Mouse (Mus musculus): Measurements from ENCODE around the gene Engase. TPM values are rescaled to one million over a fixed set of nuclear protein-coding genes. Genes with fewer than 3 reads are reported as not detected.

Gene Engase
- polyA plus RNA-seq, 1 experiment: 32.7 TPM

- Histone ChIP-seq H3K4me3 (ENCODE audit: insufficient read depth, low read length) (no peak overlapping the region), H3K27ac (ENCODE audit: insufficient read depth, low read depth, low read length) (no peak overlapping the region), H3K4me1 (ENCODE audit: control insufficient read depth, insufficient read depth, low read length) (no peaks in the 10 kb centered on the region)
- TF ChIP-seq POLR2A (IDR thresholded peaks at IDR 0.05; ENCODE audit: borderline replicate concordance, low read depth, low read length) (no peak), CTCF (IDR thresholded peaks at IDR 0.05; ENCODE audit: low read depth, low read length) (no peak)
Measured at GRCm38 (mm10) chr11:118518743-118519142, 42.1 kb downstream of the Engase start.

- TF ChIP-seq POLR2A (IDR thresholded peaks at IDR 0.05; ENCODE audit: borderline replicate concordance, low read depth, low read length) (no peak), CTCF (IDR thresholded peaks at IDR 0.05; ENCODE audit: low read depth, low read length) (peak; percentile 27; the same call in 1 of the 2 replicates)
- Histone ChIP-seq H3K27ac (ENCODE audit: insufficient read depth, low read depth, low read length) (no peak overlapping the region), H3K4me3 (ENCODE audit: insufficient read depth, low read length) (no peak overlapping the region), H3K4me1 (ENCODE audit: control insufficient read depth, insufficient read depth, low read length) (no peaks in the 10 kb centered on the region)
Measured at GRCm38 (mm10) chr11:118520251-118520650, 43.6 kb downstream of the Engase start.

- H3K27ac ChIP-seq (ENCODE audit: insufficient read depth, low read depth, low read length): no peak overlapping the region
- TF ChIP-seq CTCF (IDR thresholded peaks at IDR 0.05; ENCODE audit: low read depth, low read length): no peak
- TF ChIP-seq POLR2A (IDR thresholded peaks at IDR 0.05; ENCODE audit: borderline replicate concordance, low read depth, low read length): no peak
- no peak overlapping the region for H3K4me3 ChIP-seq (ENCODE audit: insufficient read depth, low read length)
- no peaks in the 10 kb centered on the region for H3K4me1 ChIP-seq (ENCODE audit: control insufficient read depth, insufficient read depth, low read length)
Measured at GRCm38 (mm10) chr11:118520932-118521331, 44.3 kb downstream of the Engase start.

GRCm38 (mm10) chr11:118523496-118524145 lies 47.0 kb downstream of the Engase start:
- TF ChIP-seq POLR2A (IDR thresholded peaks at IDR 0.05; ENCODE audit: borderline replicate concordance, low read depth, low read length): no peak
- TF ChIP-seq CTCF (IDR thresholded peaks at IDR 0.05; ENCODE audit: low read depth, low read length): no peak
- Histone ChIP-seq H3K27ac (ENCODE audit: insufficient read depth, low read depth, low read length) (no peak overlapping the region), H3K4me1 (ENCODE audit: control insufficient read depth, insufficient read depth, low read length) (0 out of 2 replicates have a peak, but pooled peaks cover 2% of the 10 kb centered on the region), H3K4me3 (ENCODE audit: insufficient read depth, low read length) (no peak overlapping the region)

GRCm38 (mm10) chr11:118525059-118525458 lies 48.4 kb downstream of the Engase start:
- no peak overlapping the region for H3K4me3 ChIP-seq (ENCODE audit: insufficient read depth, low read length)
- TF ChIP-seq POLR2A (IDR thresholded peaks at IDR 0.05; ENCODE audit: borderline replicate concordance, low read depth, low read length) (no peak), CTCF (IDR thresholded peaks at IDR 0.05; ENCODE audit: low read depth, low read length) (no peak)
- H3K27ac ChIP-seq (ENCODE audit: insufficient read depth, low read depth, low read length): no peak overlapping the region
- H3K4me1 ChIP-seq (ENCODE audit: control insufficient read depth, insufficient read depth, low read length): 0 out of 2 replicates have a peak, but pooled peaks cover 2% of the 10 kb centered on the region

- no peak overlapping the region for H3K4me3 ChIP-seq (ENCODE audit: insufficient read depth, low read length)
- TF ChIP-seq POLR2A (IDR thresholded peaks at IDR 0.05; ENCODE audit: borderline replicate concordance, low read depth, low read length) (no peak), CTCF (IDR thresholded peaks at IDR 0.05; ENCODE audit: low read depth, low read length) (no peak)
- H3K4me1 ChIP-seq (ENCODE audit: control insufficient read depth, insufficient read depth, low read length): 0 out of 2 replicates have a peak, but pooled peaks cover 2% of the 10 kb centered on the region
- H3K27ac ChIP-seq (ENCODE audit: insufficient read depth, low read depth, low read length): no peak overlapping the region
Measured at GRCm38 (mm10) chr11:118528761-118529160, 52.1 kb downstream of the Engase start.

GRCm38 (mm10) chr11:118530313-118530712 lies 53.7 kb downstream of the Engase start:
- Histone ChIP-seq H3K27ac (ENCODE audit: insufficient read depth, low read depth, low read length) (no peak overlapping the region), H3K4me1 (ENCODE audit: control insufficient read depth, insufficient read depth, low read length) (0 out of 2 replicates have a peak, but pooled peaks cover 2% of the 10 kb centered on the region), H3K4me3 (ENCODE audit: insufficient read depth, low read length) (no peak overlapping the region)
- TF ChIP-seq POLR2A (IDR thresholded peaks at IDR 0.05; ENCODE audit: borderline replicate concordance, low read depth, low read length): no peak
- TF ChIP-seq CTCF (IDR thresholded peaks at IDR 0.05; ENCODE audit: low read depth, low read length): no peak

- Histone ChIP-seq H3K4me3 (ENCODE audit: insufficient read depth, low read length) (no peak overlapping the region), H3K27ac (ENCODE audit: insufficient read depth, low read depth, low read length) (no peak overlapping the region), H3K4me1 (ENCODE audit: control insufficient read depth, insufficient read depth, low read length) (no peaks in the 10 kb centered on the region)
- no peak for TF ChIP-seq CTCF (IDR thresholded peaks at IDR 0.05; ENCODE audit: low read depth, low read length)
- TF ChIP-seq POLR2A (IDR thresholded peaks at IDR 0.05; ENCODE audit: borderline replicate concordance, low read depth, low read length): no peak
Measured at GRCm38 (mm10) chr11:118534382-118535092, 57.9 kb downstream of the Engase start.

GRCm38 (mm10) chr11:118538008-118538407 lies 61.4 kb downstream of the Engase start:
- Histone ChIP-seq H3K4me1 (ENCODE audit: control insufficient read depth, insufficient read depth, low read length) (no peaks in the 10 kb centered on the region), H3K27ac (ENCODE audit: insufficient read depth, low read depth, low read length) (no peak overlapping the region), H3K4me3 (ENCODE audit: insufficient read depth, low read length) (no peak overlapping the region)
- TF ChIP-seq POLR2A (IDR thresholded peaks at IDR 0.05; ENCODE audit: borderline replicate concordance, low read depth, low read length): no peak
- no peak for TF ChIP-seq CTCF (IDR thresholded peaks at IDR 0.05; ENCODE audit: low read depth, low read length)

Other genes starting within 250 kb of the Engase start
- gene Cyth1, start 228.2 kb upstream of the Engase start, polyA plus RNA-seq (2012; ENCODE audit: insufficient read depth, insufficient read length, missing spikeins): 41.8 and 47.2 TPM in 2 replicates
- gene Usp36, start 186.6 kb upstream of the Engase start, polyA plus RNA-seq (2012; ENCODE audit: insufficient read depth, insufficient read length, missing spikeins): 8.8 and 9.2 TPM in 2 replicates
- 1.5 and 2.3 TPM in 2 replicates for gene Cep295nl, start 134.3 kb upstream of the Engase start, polyA plus RNA-seq (2012; ENCODE audit: insufficient read depth, insufficient read length, missing spikeins)
- 244 and 247 TPM in 2 replicates for gene Timp2, start 121.1 kb upstream of the Engase start, polyA plus RNA-seq (2012; ENCODE audit: insufficient read depth, insufficient read length, missing spikeins)
- 786 and 891 TPM in 2 replicates for gene Lgals3bp, start 74.7 kb upstream of the Engase start, polyA plus RNA-seq (2012; ENCODE audit: insufficient read depth, insufficient read length, missing spikeins)
- 31.9 and 36.2 TPM in 2 replicates for gene Cant1, start 57.7 kb upstream of the Engase start, polyA plus RNA-seq (2012; ENCODE audit: insufficient read depth, insufficient read length, missing spikeins)
- gene C1qtnf1, start 48.6 kb upstream of the Engase start, polyA plus RNA-seq (2012; ENCODE audit: insufficient read depth, insufficient read length, missing spikeins): not detected in 2 replicates

Data from bone marrow macrophage, adult 2 months (primary cell).